11 mouse cellular contexts compared by ENCODE assay signal in the genomic region with DNA sequence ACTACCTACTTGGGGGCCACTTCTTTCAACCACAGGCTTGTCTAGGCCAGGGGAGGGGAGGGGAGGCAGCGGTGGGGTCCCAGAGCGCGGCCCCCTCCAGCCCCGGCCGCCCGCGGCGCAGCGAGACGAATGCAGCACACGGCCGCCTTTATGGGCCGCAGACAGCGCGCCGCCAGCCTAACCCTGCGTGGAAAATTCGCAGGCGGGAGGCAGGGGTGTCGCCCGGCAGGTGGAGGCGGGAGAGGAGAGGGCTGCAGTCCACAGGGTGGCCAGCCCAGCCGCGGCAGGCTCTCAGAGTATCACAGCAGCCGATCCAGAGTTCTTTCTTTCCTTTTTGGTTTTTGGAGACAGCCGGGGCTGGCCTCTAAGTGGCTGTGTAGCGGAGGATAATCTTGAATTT. TPM values are rescaled to one million over a fixed set of nuclear protein-coding genes. Genes with fewer than 3 reads are reported as not detected.
DNase-seq lines count a peak whose midpoint lies in the region; ATAC-seq lines count a peak whose summit lies in the region.
"Had no signal": no experiment of that assay in that cellular context is flagged by ENCODE, and none has a peak within 500 bp of the region (broad histone marks: within the 10 kb centered on the region; RNA-seq: fewer than 3 reads in every experiment).

No protein-coding gene starts in this region.

- no peak overlapping the region; the same call in 1 of the 2 replicates for H3K27ac ChIP-seq in kidney, embryonic 15.5 days
- peak overlapping the region; percentile 81 for H3K27ac ChIP-seq in embryonic facial prominence, embryonic 15.5 days (replicated peaks)
- no peak overlapping the region for H3K27ac ChIP-seq in intestine, embryonic 16.5 days (ENCODE audit: low read length)
- no peak overlapping the region for H3K27ac ChIP-seq in midbrain, embryonic 16.5 days (ENCODE audit: low read length)

- H3K4me3 ChIP-seq in kidney, embryonic 15.5 days (replicated peaks): peak overlapping the region; percentile 22
- peak overlapping the region; percentile 18 for H3K4me3 ChIP-seq in embryonic facial prominence, embryonic 15.5 days (replicated peaks)
- H3K4me3 ChIP-seq in intestine, embryonic 16.5 days (ENCODE audit: low read length): peak overlapping the region; percentile 17; the same call in 1 of the 2 replicates
- H3K4me3 ChIP-seq in midbrain, embryonic 16.5 days (ENCODE audit: low read depth, low read length): peak overlapping the region; percentile 19
- H3K4me3 ChIP-seq: erythroblast, embryonic 14.5 days had no signal

- H3K4me2 ChIP-seq in kidney, embryonic 15.5 days: peak overlapping the region; percentile 57
- H3K4me2 ChIP-seq in embryonic facial prominence, embryonic 15.5 days (replicated peaks): peak overlapping the region; percentile 44
- H3K4me2 ChIP-seq in intestine, embryonic 16.5 days (ENCODE audit: low read depth, low read length): peak overlapping the region; percentile 26
- peak overlapping the region; percentile 57 for H3K4me2 ChIP-seq in midbrain, embryonic 16.5 days (ENCODE audit: low read length)

- H3K36me3 ChIP-seq in kidney, embryonic 15.5 days: no peaks in the 10 kb centered on the region
- H3K36me3 ChIP-seq in embryonic facial prominence, embryonic 15.5 days: no peaks in the 10 kb centered on the region
- H3K36me3 ChIP-seq in intestine, embryonic 16.5 days (ENCODE audit: control insufficient read depth, insufficient read depth, low read length): no peaks in the 10 kb centered on the region
- H3K36me3 ChIP-seq in midbrain, embryonic 16.5 days (ENCODE audit: control insufficient read depth, insufficient read depth, low read length): no peaks in the 10 kb centered on the region

- no peaks in the 10 kb centered on the region for H3K9me3 ChIP-seq in kidney, embryonic 15.5 days (replicated peaks)
- no peaks in the 10 kb centered on the region for H3K9me3 ChIP-seq in embryonic facial prominence, embryonic 15.5 days (replicated peaks)
- no peaks in the 10 kb centered on the region for H3K9me3 ChIP-seq in intestine, embryonic 16.5 days (ENCODE audit: control insufficient read depth, low read length)
- H3K9me3 ChIP-seq in midbrain, embryonic 16.5 days (replicated peaks; ENCODE audit: control insufficient read depth, low read length, poor library complexity, severe bottlenecking): no peaks in the 10 kb centered on the region

- H3K4me1 ChIP-seq in kidney, embryonic 15.5 days: peaks cover 39% of the 10 kb centered on the region
- H3K4me1 ChIP-seq in embryonic facial prominence, embryonic 15.5 days: peaks cover 61% of the 10 kb centered on the region
- H3K4me1 ChIP-seq in intestine, embryonic 16.5 days (ENCODE audit: control insufficient read depth, insufficient read depth, low read length): peaks cover 16% of the 10 kb centered on the region
- H3K4me1 ChIP-seq in midbrain, embryonic 16.5 days (ENCODE audit: control insufficient read depth, insufficient read depth, low read length): peaks cover 6% of the 10 kb centered on the region

- H3K9ac ChIP-seq in kidney, embryonic 15.5 days: peak overlapping the region; percentile 51
- H3K9ac ChIP-seq in embryonic facial prominence, embryonic 15.5 days: peak overlapping the region; percentile 40; the same call in 1 of the 2 replicates
- peak overlapping the region; percentile 62 for H3K9ac ChIP-seq in intestine, embryonic 16.5 days (ENCODE audit: low read depth, low read length)
- peak overlapping the region; percentile 56 for H3K9ac ChIP-seq in midbrain, embryonic 16.5 days (ENCODE audit: low read depth, low read length)

- no peak for ATAC-seq in kidney, embryonic 15.5 days (replicated peaks; ENCODE audit: low FRiP score)
- ATAC-seq in embryonic facial prominence, embryonic 15.5 days (ENCODE audit: insufficient number of reproducible peaks, low FRiP score, low TSS enrichment, low read depth): peak; percentile 55
- ATAC-seq in intestine, embryonic 16.5 days: 0 out of 2 replicates have a peak, but pooled peaks have one; percentile 13
- ATAC-seq in midbrain, embryonic 16.5 days: no peak
- ATAC-seq in frontal cortex, adult (ENCODE audit: low TSS enrichment): no peak

- no peak for DNase-seq in kidney, postnatal 25 days
- no peak for DNase-seq in adrenal gland, adult 8-10 months
- DNase-seq in layer of hippocampus, adult 11-12 months (ENCODE audit: low spot score): no peak
- DNase-seq: adrenal gland, postnatal 36 days; thymus, postnatal 36 days had no signal

- WGBS in kidney, embryonic 15.5 days: 14% methylated on average over 27 of the region's 27 CpGs
- WGBS in embryonic facial prominence, embryonic 15.5 days: 4% methylated on average over 27 of the region's 27 CpGs
- WGBS in intestine, embryonic 16.5 days: 17% methylated on average over 27 of the region's 27 CpGs
- WGBS in midbrain, embryonic 16.5 days: 12% methylated on average over 27 of the region's 27 CpGs

- peaks cover 13% of the 10 kb centered on the region for H3K27me3 ChIP-seq in kidney, embryonic 15.5 days
- no peaks in the 10 kb centered on the region for H3K27me3 ChIP-seq in embryonic facial prominence, embryonic 15.5 days
- H3K27me3 ChIP-seq in intestine, embryonic 16.5 days (replicated peaks; ENCODE audit: control insufficient read depth, insufficient read depth, low read length): peaks cover 10% of the 10 kb centered on the region; the same call in 1 of the 2 replicates
- H3K27me3 ChIP-seq in midbrain, embryonic 16.5 days (ENCODE audit: control insufficient read depth, insufficient read depth, low read depth, low read length): no peaks in the 10 kb centered on the region

RNA-seq across cellular contexts. Expression of a gene that starts 21.4 kb away (rescaled TPM):
- 34.3 and 37.7 TPM in 2 replicates for polyA plus RNA-seq in kidney, embryonic 15.5 days (2015; fragmentation: Nextera tagmentation; extraction: Ambion mirVana)
- polyA plus RNA-seq in embryonic facial prominence, embryonic 15.5 days (2015; fragmentation: Nextera tagmentation; extraction: Ambion mirVana): 82.9 and 104 TPM in 2 replicates
- polyA plus RNA-seq in intestine, embryonic 16.5 days (2015; fragmentation: Nextera tagmentation; extraction: Ambion mirVana): 15.6 TPM in 2 replicates
- 3.9 and 4.7 TPM in 2 replicates for polyA plus RNA-seq in midbrain, embryonic 16.5 days (2015; fragmentation: Nextera tagmentation; extraction: Ambion mirVana)
- 1 to 10 TPM; 6.5 to 9.1 (median 7.6) TPM for total RNA-seq in adrenal gland, adult 8-10 months (2022)
- polyA plus RNA-seq: erythroblast, embryonic 14.5 days had no signal

Comparison
In these comparisons a context has a peak if more than half of its experiments do, and no peak if none do; other contexts are left out.
1. ATAC-seq: peak in embryonic facial prominence, embryonic 15.5 days (single experiment) and intestine, embryonic 16.5 days (single experiment); none in kidney, embryonic 15.5 days (single experiment), midbrain, embryonic 16.5 days (single experiment) and frontal cortex, adult (single experiment).
2. Peak in every context shown above with its lines, with median percentiles within 50 percentile points of each other: H3K4me2 ChIP-seq, H3K4me3 ChIP-seq and H3K9ac ChIP-seq.